Mouse (Mus musculus) midbrain, embryonic 15.5 days (tissue): ENCODE data around the gene Sun5. TPM values are rescaled to one million over a fixed set of nuclear protein-coding genes. Genes with fewer than 3 reads are reported as not detected.
"Not testable (repeated sequence)": the region's sequence is repeated elsewhere in the genome, so short reads cannot be mapped to it uniquely, and the experiment has no call there.

Source experiments
- ATAC-seq: fragments of 200-750 bp; cut with Nextera tagmentation; replicated peaks from 2 replicates; pipeline ENCODE4 v1.8.0; 2017; ENCODE audit warnings: moderate TSS enrichment
- H3K27ac ChIP-seq: fragments of 300-500 bp; sonication (generic); 2 replicates; pipeline ENCODE4 v1.5.1; 2015; ENCODE audit warnings: mild to moderate bottlenecking, inconsistent platforms
- H3K27me3 ChIP-seq: fragments of 300-500 bp; sonication (generic); replicated peaks from 2 replicates; pipeline ENCODE4 v1.6.1; 2015; ENCODE audit warnings: inconsistent platforms
- H3K36me3 ChIP-seq: fragments of 300-500 bp; sonication (generic); replicated peaks from 2 replicates; pipeline ENCODE4 v1.6.1; 2015; ENCODE audit warnings: inconsistent platforms
- H3K4me1 ChIP-seq: fragments of 300-500 bp; sonication (generic); 2 replicates; pipeline ENCODE4 v1.6.1; 2015; ENCODE audit warnings: inconsistent platforms
- H3K4me2 ChIP-seq: fragments of 300-500 bp; sonication (generic); 2 replicates; pipeline ENCODE4 v1.6.1; 2015; ENCODE audit warnings: inconsistent platforms, mild to moderate bottlenecking, moderate library complexity
- H3K4me3 ChIP-seq: fragments of 300-500 bp; sonication (generic); 2 replicates; pipeline ENCODE4 v1.5.1; 2015; ENCODE audit warnings: mild to moderate bottlenecking, inconsistent platforms
- H3K9ac ChIP-seq: fragments of 300-500 bp; sonication (generic); 2 replicates; pipeline ENCODE4 v1.6.1; 2015; ENCODE audit warnings: mild to moderate bottlenecking, inconsistent platforms
- H3K9me3 ChIP-seq: fragments of 300-500 bp; sonication (generic); 2 replicates; pipeline ENCODE4 v1.6.1; 2016; ENCODE audit warnings: inconsistent platforms
- polyA plus RNA-seq: library from polyadenylated mRNA; unstranded; fragments of >200 nt; fragmentation: Nextera tagmentation; extraction: Ambion mirVana; gene quantifications from 2 replicates; pipeline ENCODE4 v1.2.1, GENCODE M21; 2015

Sun5 gene
- polyA plus RNA-seq, 1 experiment from 2014 or later = not detected

DNA sequence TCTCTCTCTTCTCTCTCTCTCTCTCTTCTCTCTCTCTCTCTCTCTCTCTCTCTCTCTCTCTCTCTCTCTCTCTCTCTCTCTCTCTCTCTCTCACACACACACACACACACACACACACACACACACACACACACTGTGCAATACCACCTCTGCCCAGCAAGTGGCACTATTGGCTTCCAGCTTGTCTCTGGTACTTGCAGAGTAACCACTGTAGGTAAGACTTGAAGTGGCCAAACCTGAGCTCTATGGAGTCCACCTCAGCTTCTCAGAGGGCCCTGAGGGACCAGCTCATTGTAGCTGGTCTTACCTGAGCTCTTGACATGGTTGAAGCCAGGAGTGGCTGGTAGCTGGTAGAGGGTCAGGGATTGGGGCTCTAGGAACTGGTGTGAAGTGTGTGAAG lies 63.4 kb downstream of the Sun5 start:
- H3K4me2 ChIP-seq, H3K9me3 ChIP-seq, H3K27ac ChIP-seq, ATAC-seq, H3K27me3 ChIP-seq, H3K9ac ChIP-seq, H3K4me1 ChIP-seq, H3K4me3 ChIP-seq, H3K36me3 ChIP-seq: not testable (repeated sequence)

Other genes with a start within 250 kb of the Sun5 start
- 94.9 and 98.5 TPM in 2 replicates for gene Commd7, start 238.3 kb downstream of the Sun5 start, polyA plus RNA-seq
- 4.3 and 4.4 TPM in 2 replicates for gene Dnmt3b, start 221.6 kb downstream of the Sun5 start, polyA plus RNA-seq
- 0.13 TPM in 1 of 2 replicates, not detected in the other for gene Dnmt3c, start 174.4 kb downstream of the Sun5 start, polyA plus RNA-seq
- 333 and 370 TPM in 2 replicates for gene Mapre1, start 129.8 kb downstream of the Sun5 start, polyA plus RNA-seq
- 0.04 TPM in 2 replicates for gene Efcab8, start 91.2 kb downstream of the Sun5 start, polyA plus RNA-seq
- not detected in 2 replicates for gene Bpifb2, start 4.0 kb upstream of the Sun5 start, polyA plus RNA-seq
- gene Bpifb6, start 29.3 kb upstream of the Sun5 start, polyA plus RNA-seq = not detected in 2 replicates
- not detected in 2 replicates for gene Bpifb3, start 47.1 kb upstream of the Sun5 start, polyA plus RNA-seq
- not detected in 2 replicates for gene Bpifb4, start 67.1 kb upstream of the Sun5 start, polyA plus RNA-seq
- gene Bpifa6, start 103.9 kb upstream of the Sun5 start, polyA plus RNA-seq = not detected in 2 replicates
- not detected in 2 replicates for gene Bpifa2, start 137.2 kb upstream of the Sun5 start, polyA plus RNA-seq